Mouse (Mus musculus) cortical plate, adult 2 months (tissue): ENCODE measurements around the gene Brwd1.

Experiments used
- CTCF ChIP-seq: fragments of 200-500 bp; IDR thresholded peaks from 2 replicates; pipeline ENCODE4 v1.5.1; 2011; ENCODE audit warnings: mild to moderate bottlenecking, control low read depth, low read length; ENCODE audit not compliant: insufficient read depth; ENCODE audit errors: extremely low read depth
- POLR2A ChIP-seq: fragments of 200-500 bp; IDR thresholded peaks from 2 replicates; pipeline ENCODE4 v1.6.1; 2011; ENCODE audit warnings: mild to moderate bottlenecking, low read length, control low read depth; ENCODE audit not compliant: insufficient read depth; ENCODE audit errors: extremely low read depth

DNA sequence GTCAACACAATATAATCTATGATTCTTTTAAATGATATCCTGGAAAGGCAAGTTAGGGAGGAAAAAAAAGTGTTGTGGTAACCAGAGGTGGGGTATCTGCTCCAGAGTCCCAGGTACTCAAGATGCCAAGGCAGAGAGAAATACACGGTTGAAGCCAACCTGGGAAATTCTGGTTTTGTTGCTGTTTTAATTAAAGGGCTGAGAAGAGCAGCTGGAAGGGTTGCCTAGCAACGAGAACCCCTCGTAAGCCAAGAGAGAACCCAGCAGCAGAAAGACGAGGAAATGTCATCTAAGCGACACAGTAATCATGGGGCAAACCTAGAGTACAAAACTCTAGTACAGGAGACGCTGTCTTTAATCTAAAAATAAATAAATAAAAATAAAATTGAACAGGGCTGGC lies 42.8 kb downstream of the Brwd1 start:
- TF ChIP-seq POLR2A (no peak), CTCF (no peak)
